Mouse (Mus musculus) erythroblast, embryonic 14.5 days (primary cell): ENCODE results near the gene Ppp1r16b.

ENCODE experiments used
- GATA1 ChIP-seq: IDR thresholded peaks from 2 replicates; pipeline ENCODE4 v1.6.1; 2012; ENCODE audit warnings: low read length, inconsistent platforms, mixed read lengths
- TAL1 ChIP-seq: IDR thresholded peaks from 3 replicates; pipeline ENCODE4 v1.6.1; 2012; ENCODE audit warnings: low read length, inconsistent platforms, mixed read lengths

DNA sequence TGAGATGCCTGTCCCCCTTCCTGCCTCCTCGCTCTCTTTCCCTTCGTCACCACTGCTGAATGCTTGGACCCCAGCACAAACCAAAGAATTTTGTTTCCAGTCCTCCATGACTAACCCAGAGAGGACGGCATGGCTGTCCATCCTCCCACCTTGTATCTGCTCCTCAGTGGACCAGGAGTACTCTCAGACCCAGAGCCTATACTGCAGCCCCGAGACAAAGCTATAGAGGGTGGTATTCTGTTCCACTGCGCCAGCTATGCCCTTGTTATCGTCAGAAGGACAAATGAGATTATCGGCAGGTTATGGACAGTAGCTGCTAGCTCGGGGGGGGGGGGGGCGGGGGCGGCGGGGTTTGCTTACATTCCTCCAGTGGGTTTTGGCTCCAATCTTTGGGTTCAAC is 48.4 kb upstream of the Ppp1r16b start:
- TF ChIP-seq GATA1 (no peak), TAL1 (no peak)
